8 mouse cellular contexts compared by ENCODE assay signal in the genomic region with DNA sequence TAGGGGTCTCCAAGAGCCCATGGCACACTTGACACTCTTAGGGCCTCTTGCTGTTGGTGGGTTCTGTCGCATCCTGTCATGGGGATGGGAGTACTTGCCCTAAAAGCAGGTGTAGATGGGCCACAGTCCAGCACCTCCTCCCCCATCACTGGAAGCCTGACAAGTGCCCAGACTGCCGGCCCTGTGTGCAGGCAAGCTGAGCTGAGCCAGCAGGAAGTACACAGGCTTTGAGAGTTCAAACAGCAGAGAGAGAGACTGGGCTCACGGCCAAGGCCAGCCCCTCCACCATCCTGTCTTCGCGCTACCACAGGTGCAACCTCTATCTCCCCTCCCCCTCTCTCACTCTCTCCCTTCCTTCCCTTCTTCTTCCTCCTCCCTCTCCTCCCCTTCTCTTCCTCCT. TPM values are rescaled to one million over a fixed set of nuclear protein-coding genes. Genes with fewer than 3 reads are reported as not detected.
A peak's percentile ranks its signal among the peaks of the same experiment; 100 is the strongest.
DNase-seq lines count a peak whose midpoint lies in the region; ATAC-seq and TF ChIP-seq lines count a peak whose summit lies in the region.

No protein-coding gene starts in this region.

- intact Hi-C loops in gastrocnemius, postnatal 36 days (cut with DNase I), result no loop called here

- H3K27me3 ChIP-seq in lung, embryonic 16.5 days (ENCODE audit: control insufficient read depth, insufficient read depth, low read depth, low read length), result no peaks in the 10 kb centered on the region

- no peaks in the 10 kb centered on the region for H3K36me3 ChIP-seq in lung, embryonic 16.5 days (ENCODE audit: control insufficient read depth, insufficient read depth, low read length)

- peak; percentile 94 for ATAC-seq in lung, embryonic 16.5 days (ENCODE audit: low read depth)

- no peak overlapping the region for H3K4me2 ChIP-seq in lung, embryonic 16.5 days (ENCODE audit: low read depth, low read length)

- no peak for TF ChIP-seq CTCF in brain, embryonic 14.5 days (IDR thresholded peaks at IDR 0.05; ENCODE audit: borderline replicate concordance, extremely low read depth, insufficient read depth, insufficient read length)

- H3K9me3 ChIP-seq in lung, embryonic 16.5 days (ENCODE audit: control insufficient read depth, low read length), result peaks cover 2% of the 10 kb centered on the region; the same call in 1 of the 2 replicates

- DNase-seq in gastrocnemius, postnatal 10 days, result peak; percentile 27
- DNase-seq in gastrocnemius, postnatal 36 days, result no peak
- peak; percentile 57 for DNase-seq in brain, embryonic 14.5 days (ENCODE audit: low read depth)
- DNase-seq in kidney, adult 18-20 months, result peak; percentile 66
- peak; percentile 84 to 93 for DNase-seq in thymus, adult 18-20 months
- no peak for DNase-seq in embryo, embryonic 10 days (ENCODE audit: low spot score)
- DNase-seq in embryo, embryonic 10.5 days (ENCODE audit: low spot score), result no peak

- peak overlapping the region; percentile 92 for H3K27ac ChIP-seq in lung, embryonic 16.5 days (ENCODE audit: low read length)

- no peak overlapping the region for H3K9ac ChIP-seq in lung, embryonic 16.5 days (ENCODE audit: low read length)

- WGBS in lung, embryonic 16.5 days, result 8% methylated on average over 5 of the region's 5 CpGs

- H3K4me1 ChIP-seq in lung, embryonic 16.5 days (replicated peaks; ENCODE audit: control insufficient read depth, insufficient read depth, low read length), result peaks cover 15% of the 10 kb centered on the region

- H3K4me3 ChIP-seq in lung, embryonic 16.5 days (ENCODE audit: low read length), result no peak overlapping the region

- TF ChIP-seq POLR2A in brain, embryonic 14.5 days (IDR thresholded peaks at IDR 0.05; ENCODE audit: borderline replicate concordance, extremely low read depth, insufficient read depth, insufficient read length, poor library complexity, severe bottlenecking), result no peak

RNA-seq across cellular contexts. Expression of a gene that starts 26.2 kb away (rescaled TPM):
- 1 to 10 TPM; 2.3 to 2.6 TPM for total RNA-seq in gastrocnemius, postnatal 10 days (2021)
- total RNA-seq in gastrocnemius, postnatal 36 days (2021), result 1 to 10 TPM; 3.6 to 4.4 TPM
- 0.93 and 1.1 TPM in 2 replicates for polyA plus RNA-seq in brain, embryonic 14.5 days (2012; rRNA removed)
- 2.8 and 2.9 TPM in 2 replicates for polyA plus RNA-seq in lung, embryonic 16.5 days (2015; fragmentation: Nextera tagmentation; extraction: Ambion mirVana)

Comparison
In these comparisons a context has a peak if more than half of its experiments do, and no peak if none do; other contexts are left out.
1. DNase-seq: peak in gastrocnemius, postnatal 10 days (single experiment), brain, embryonic 14.5 days (single experiment), kidney, adult 18-20 months (single experiment) and thymus, adult 18-20 months (2 of 2); none in gastrocnemius, postnatal 36 days (0 of 2), embryo, embryonic 10 days (single experiment) and embryo, embryonic 10.5 days (single experiment).